Mouse (Mus musculus): ENCODE measurements around the gene Gm20388. TPM values are rescaled to one million over a fixed set of nuclear protein-coding genes. Genes with fewer than 3 reads are reported as not detected.

The Gm20388 gene
- polyA plus RNA-seq, 1 experiment from 2014 or later = not detected

- DNase-seq (ENCODE audit: low spot score) (no peak), ATAC-seq (ENCODE audit: low FRiP score, low TSS enrichment) (no peak; the same call in 1 of the 2 replicates)
- Histone ChIP-seq H3K4me2 (replicated peaks; ENCODE audit: low read depth) (no peak overlapping the region), H3K9ac (ENCODE audit: low read length) (no peak overlapping the region), H3K27ac (replicated peaks) (no peak overlapping the region), H3K4me1 (replicated peaks; ENCODE audit: control insufficient read depth, insufficient read depth) (no peaks in the 10 kb centered on the region), H3K36me3 (ENCODE audit: control insufficient read depth, insufficient read depth, low read length) (no peaks in the 10 kb centered on the region), H3K9me3 (ENCODE audit: control insufficient read depth, low read length) (no peaks in the 10 kb centered on the region), H3K4me3 (ENCODE audit: low read depth, low read length) (no peak overlapping the region), H3K27me3 (ENCODE audit: control insufficient read depth, insufficient read depth, low read length) (no peaks in the 10 kb centered on the region)
- TF ChIP-seq EP300 (optimal IDR thresholded peaks at IDR 0.05) (no peak), CTCF (IDR thresholded peaks at IDR 0.05; ENCODE audit: low read depth) (no peak)
- 90% methylated on average over 14 of the region's 14 CpGs for WGBS
Observed at GRCm38 (mm10) chr8:120062742-120063141, 152.1 kb downstream of the Gm20388 start.

DNA sequence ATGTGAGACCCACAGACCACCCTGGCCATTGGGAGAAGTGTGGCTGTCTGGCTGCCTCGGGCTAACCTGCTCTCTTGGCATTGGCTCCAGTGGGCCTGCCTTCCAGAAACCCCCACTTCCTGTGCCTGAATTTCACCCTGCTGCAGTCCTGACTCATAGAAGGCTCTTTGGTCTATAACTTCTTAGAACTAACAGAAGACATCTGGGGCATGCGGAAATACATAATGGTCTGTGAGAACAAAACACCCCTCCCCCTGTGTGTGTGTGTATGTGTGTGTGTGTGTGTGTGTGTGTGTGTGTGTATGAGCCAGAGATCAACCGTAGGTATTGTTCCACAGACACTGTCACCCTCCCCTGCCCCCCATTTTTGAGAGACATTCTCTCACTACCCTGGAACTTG, 152.7 kb downstream of the Gm20388 start:
- WGBS = 50% methylated on average over 3 of the region's 3 CpGs
- TF ChIP-seq EP300 (optimal IDR thresholded peaks at IDR 0.05) = no peak
- no peak for TF ChIP-seq CTCF (IDR thresholded peaks at IDR 0.05; ENCODE audit: low read depth)
- H3K9me3 ChIP-seq (ENCODE audit: control insufficient read depth, low read length) = no peaks in the 10 kb centered on the region
- H3K27me3 ChIP-seq (ENCODE audit: control insufficient read depth, insufficient read depth, low read length) = no peaks in the 10 kb centered on the region
- DNase-seq (ENCODE audit: low spot score) = no peak
- H3K4me3 ChIP-seq (ENCODE audit: low read depth, low read length) = no peak overlapping the region
- no peak overlapping the region for H3K27ac ChIP-seq (replicated peaks)
- no peaks in the 10 kb centered on the region for H3K4me1 ChIP-seq (replicated peaks; ENCODE audit: control insufficient read depth, insufficient read depth)
- H3K9ac ChIP-seq (ENCODE audit: low read length) = no peak overlapping the region
- no peak overlapping the region for H3K4me2 ChIP-seq (replicated peaks; ENCODE audit: low read depth)
- no peaks in the 10 kb centered on the region for H3K36me3 ChIP-seq (ENCODE audit: control insufficient read depth, insufficient read depth, low read length)
- ATAC-seq (ENCODE audit: low FRiP score, low TSS enrichment) = no peak

DNA sequence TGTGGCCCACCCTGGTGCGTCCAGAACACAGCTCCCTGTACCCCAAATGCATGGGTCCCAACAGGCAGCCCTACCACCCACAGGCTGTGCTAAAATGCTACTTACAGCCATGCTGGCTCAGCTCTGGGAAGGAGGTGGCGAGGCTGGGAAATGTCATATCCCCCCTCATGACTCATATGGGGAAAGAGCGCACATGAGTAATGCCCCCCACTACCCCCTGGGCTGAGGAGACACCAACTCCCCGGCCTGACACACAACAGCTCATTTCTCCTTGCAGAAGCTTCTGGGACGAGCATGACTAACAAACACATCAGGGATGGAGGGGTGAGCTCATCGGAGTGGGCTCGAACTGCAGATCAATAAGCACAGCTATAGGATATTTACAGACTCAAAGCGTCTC, 155.0 kb downstream of the Gm20388 start:
- Histone ChIP-seq H3K9ac (ENCODE audit: low read length) (no peak overlapping the region), H3K9me3 (ENCODE audit: control insufficient read depth, low read length) (no peaks in the 10 kb centered on the region), H3K4me3 (ENCODE audit: low read depth, low read length) (no peak overlapping the region), H3K27ac (replicated peaks) (no peak overlapping the region), H3K36me3 (ENCODE audit: control insufficient read depth, insufficient read depth, low read length) (no peaks in the 10 kb centered on the region), H3K4me2 (replicated peaks; ENCODE audit: low read depth) (no peak overlapping the region), H3K4me1 (replicated peaks; ENCODE audit: control insufficient read depth, insufficient read depth) (no peaks in the 10 kb centered on the region), H3K27me3 (ENCODE audit: control insufficient read depth, insufficient read depth, low read length) (no peaks in the 10 kb centered on the region)
- no peak for DNase-seq (ENCODE audit: low spot score)
- no peak for TF ChIP-seq EP300 (optimal IDR thresholded peaks at IDR 0.05)
- no peak for TF ChIP-seq CTCF (IDR thresholded peaks at IDR 0.05; ENCODE audit: low read depth)
- no peak for ATAC-seq (ENCODE audit: low FRiP score, low TSS enrichment)
- WGBS = 88% methylated on average over 8 of the region's 8 CpGs

DNA sequence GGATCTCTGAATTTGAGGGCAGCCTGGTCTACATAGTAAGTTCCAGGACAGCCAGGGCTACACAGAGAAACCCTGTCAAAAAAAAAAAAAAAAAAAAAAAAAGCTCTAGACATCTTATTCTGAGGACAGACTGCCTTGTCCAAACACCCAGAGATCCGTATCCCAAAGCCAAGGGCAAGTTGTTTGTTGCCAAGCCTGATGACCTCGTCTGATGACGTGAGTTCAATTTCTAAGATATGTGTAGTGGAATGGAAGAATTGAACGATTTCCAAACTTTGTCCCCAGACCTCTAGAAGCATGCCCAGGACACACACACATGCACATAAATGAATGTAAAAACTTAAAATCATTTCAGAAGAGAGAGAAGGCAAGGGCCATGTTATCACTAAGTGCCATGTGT, 155.6 kb downstream of the Gm20388 start:
- DNase-seq (ENCODE audit: low spot score) = no peak
- ATAC-seq (ENCODE audit: low FRiP score, low TSS enrichment) = no peak
- H3K4me1 ChIP-seq (replicated peaks; ENCODE audit: control insufficient read depth, insufficient read depth) = no peaks in the 10 kb centered on the region
- no peaks in the 10 kb centered on the region for H3K9me3 ChIP-seq (ENCODE audit: control insufficient read depth, low read length)
- no peaks in the 10 kb centered on the region for H3K36me3 ChIP-seq (ENCODE audit: control insufficient read depth, insufficient read depth, low read length)
- 63% methylated on average over 4 of the region's 4 CpGs for WGBS
- no peak overlapping the region for H3K9ac ChIP-seq (ENCODE audit: low read length)
- TF ChIP-seq EP300 (optimal IDR thresholded peaks at IDR 0.05) = no peak
- no peak for TF ChIP-seq CTCF (IDR thresholded peaks at IDR 0.05; ENCODE audit: low read depth)
- no peak overlapping the region for H3K4me2 ChIP-seq (replicated peaks; ENCODE audit: low read depth)
- H3K27me3 ChIP-seq (ENCODE audit: control insufficient read depth, insufficient read depth, low read length) = no peaks in the 10 kb centered on the region
- H3K27ac ChIP-seq (replicated peaks) = no peak overlapping the region
- no peak overlapping the region for H3K4me3 ChIP-seq (ENCODE audit: low read depth, low read length)

DNA sequence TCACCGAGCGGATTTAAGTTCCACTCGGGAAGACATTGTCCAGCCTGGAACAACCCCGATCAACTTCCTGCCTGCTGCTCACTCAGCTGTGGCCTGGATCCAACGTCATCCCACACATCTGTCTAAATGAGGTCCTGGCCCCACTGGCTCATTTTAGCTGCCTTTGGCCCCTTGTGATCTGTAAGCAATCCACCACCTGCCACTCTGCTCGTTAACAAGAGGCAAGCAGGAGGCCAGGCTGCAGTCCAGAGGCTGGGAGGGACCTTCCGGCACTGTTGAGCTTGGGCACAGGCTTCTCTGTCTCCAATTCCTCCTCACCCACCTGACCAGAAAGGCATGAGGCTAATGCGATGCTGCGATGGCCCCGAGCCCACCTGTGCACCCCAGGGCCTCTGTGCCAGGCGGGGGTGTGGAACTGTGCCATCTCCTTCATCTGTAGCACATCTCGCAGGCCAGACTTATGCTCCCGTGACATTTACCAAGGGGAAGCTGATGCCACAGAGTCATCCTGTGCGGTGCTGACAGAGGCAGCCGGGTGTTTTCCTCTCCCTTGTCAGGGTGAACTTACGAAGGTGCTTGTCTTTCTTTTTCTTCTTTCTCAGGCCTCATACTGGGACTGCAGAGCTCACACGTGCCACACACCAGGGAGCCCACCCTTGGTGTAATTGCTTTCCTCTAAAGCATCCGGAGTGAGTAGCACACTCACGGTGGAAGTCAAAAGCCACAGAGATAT, 157.5 kb downstream of the Gm20388 start:
- Histone ChIP-seq H3K9me3 (ENCODE audit: control insufficient read depth, low read length) (no peaks in the 10 kb centered on the region), H3K4me2 (replicated peaks; ENCODE audit: low read depth) (no peak overlapping the region), H3K9ac (ENCODE audit: low read length) (no peak overlapping the region), H3K27ac (replicated peaks) (no peak overlapping the region), H3K4me1 (replicated peaks; ENCODE audit: control insufficient read depth, insufficient read depth) (0 out of 2 replicates have a peak, but pooled peaks cover 4% of the 10 kb centered on the region), H3K4me3 (ENCODE audit: low read depth, low read length) (no peak overlapping the region), H3K27me3 (ENCODE audit: control insufficient read depth, insufficient read depth, low read length) (no peaks in the 10 kb centered on the region), H3K36me3 (ENCODE audit: control insufficient read depth, insufficient read depth, low read length) (no peaks in the 10 kb centered on the region)
- ATAC-seq (ENCODE audit: low FRiP score, low TSS enrichment) = no peak; the same call in 1 of the 2 replicates
- no peak for TF ChIP-seq EP300 (optimal IDR thresholded peaks at IDR 0.05)
- no peak for TF ChIP-seq CTCF (IDR thresholded peaks at IDR 0.05; ENCODE audit: low read depth)
- DNase-seq (ENCODE audit: low spot score) = no peak
- WGBS = 55% methylated on average over 19 of the region's 19 CpGs

DNA sequence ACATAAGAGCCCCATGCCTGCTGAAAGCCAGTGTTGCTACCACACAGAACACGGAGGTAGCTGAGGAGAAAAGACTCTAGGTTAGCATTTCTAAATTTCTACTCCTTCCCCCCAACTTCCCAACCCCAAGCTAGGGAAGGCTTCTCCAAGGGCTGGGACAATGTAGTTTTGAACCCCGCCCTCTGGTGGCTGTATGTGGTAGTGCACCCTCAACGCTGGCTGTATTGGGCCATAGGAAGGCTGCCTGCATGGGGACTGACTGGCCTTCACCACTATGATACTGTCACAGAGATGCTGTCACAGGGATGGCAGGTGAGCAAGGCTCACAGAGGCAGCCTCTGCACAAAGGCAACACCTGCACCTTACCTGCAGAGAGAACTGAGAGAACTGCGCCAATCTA, 161.0 kb downstream of the Gm20388 start:
- ATAC-seq (ENCODE audit: low FRiP score, low TSS enrichment) = peak; percentile 57; the same call in 1 of the 2 replicates

More for the DNA sequence above, 161.0 kb downstream of the Gm20388 start:
- DNase-seq (ENCODE audit: low spot score) = peak; percentile 81
- WGBS = 28% methylated on average over 4 of the region's 4 CpGs
- Histone ChIP-seq H3K4me3 (ENCODE audit: low read depth, low read length) (no peak overlapping the region), H3K4me1 (replicated peaks; ENCODE audit: control insufficient read depth, insufficient read depth) (0 out of 2 replicates have a peak, but pooled peaks cover 4% of the 10 kb centered on the region), H3K9ac (ENCODE audit: low read length) (no peak overlapping the region), H3K27me3 (ENCODE audit: control insufficient read depth, insufficient read depth, low read length) (no peaks in the 10 kb centered on the region), H3K27ac (replicated peaks) (0 out of 2 replicates have a peak overlapping the region, but pooled peaks have one; percentile 5), H3K9me3 (ENCODE audit: control insufficient read depth, low read length) (no peaks in the 10 kb centered on the region), H3K36me3 (ENCODE audit: control insufficient read depth, insufficient read depth, low read length) (no peaks in the 10 kb centered on the region), H3K4me2 (replicated peaks; ENCODE audit: low read depth) (no peak overlapping the region)
- TF ChIP-seq EP300 (optimal IDR thresholded peaks at IDR 0.05) (no peak), CTCF (IDR thresholded peaks at IDR 0.05; ENCODE audit: low read depth) (peak; percentile 95)
